Mouse (Mus musculus) kidney, embryonic 14.5 days (tissue): ENCODE data around the gene Ddx31. TPM values are rescaled to one million over a fixed set of nuclear protein-coding genes. Genes with fewer than 3 reads are reported as not detected.
A peak's percentile ranks its signal among the peaks of the same experiment; 100 is the strongest.

Experiments
- ATAC-seq: fragments of 200-750 bp; cut with Nextera tagmentation; 2 replicates; pipeline ENCODE4 v1.8.0; 2017; ENCODE audit warnings: moderate number of reproducible peaks, mild to moderate bottlenecking, moderate TSS enrichment, moderate library complexity; ENCODE audit not compliant: low FRiP score, low TSS enrichment
- H3K27ac ChIP-seq: fragments of 300-500 bp; sonication (generic); 2 replicates; pipeline ENCODE4 v1.5.1; 2014; ENCODE audit warnings: low read depth, mild to moderate bottlenecking, low read length, moderate library complexity, mixed read lengths
- H3K27me3 ChIP-seq: fragments of 300-500 bp; sonication (generic); 2 replicates; pipeline ENCODE4 v1.6.1; 2014; ENCODE audit warnings: mild to moderate bottlenecking, low read length; ENCODE audit not compliant: control insufficient read depth, insufficient read depth
- H3K36me3 ChIP-seq: fragments of 300-500 bp; sonication (generic); 2 replicates; pipeline ENCODE4 v1.6.1; 2014; ENCODE audit warnings: low read length, mixed read lengths; ENCODE audit not compliant: control insufficient read depth, insufficient read depth
- H3K4me1 ChIP-seq: fragments of 300-500 bp; sonication (generic); 2 replicates; pipeline ENCODE4 v1.6.1; 2014; ENCODE audit warnings: low read length, mixed read lengths; ENCODE audit not compliant: control insufficient read depth, insufficient read depth
- H3K4me2 ChIP-seq: fragments of 300-500 bp; sonication (generic); replicated peaks from 2 replicates; pipeline ENCODE4 v1.6.1; 2014; ENCODE audit warnings: low read depth, mild to moderate bottlenecking, low read length
- H3K4me3 ChIP-seq: fragments of 300-500 bp; sonication (generic); 2 replicates; pipeline ENCODE4 v1.5.1; 2014; ENCODE audit warnings: mild to moderate bottlenecking, low read length
- H3K9ac ChIP-seq: fragments of 300-500 bp; sonication (generic); 2 replicates; pipeline ENCODE4 v1.6.1; 2014; ENCODE audit warnings: low read depth, mild to moderate bottlenecking, low read length, moderate library complexity
- H3K9me3 ChIP-seq: fragments of 300-500 bp; sonication (generic); 2 replicates; pipeline ENCODE4 v1.6.1; 2016; ENCODE audit warnings: low read length; ENCODE audit not compliant: control insufficient read depth
- WGBS: fragments of 180-500 bp; shearing (Covaris S2); extraction: QIAGEN DNeasy Blood & Tissue Kit; methylation state at CpG from one replicate; pipeline ENCODE4 v1.1.7; 2014; 5-methylcytosine and 5-hydroxymethylcytosine counted together
- polyA plus RNA-seq: library from polyadenylated mRNA; unstranded; fragments of >200 nt; fragmentation: Nextera tagmentation; extraction: Ambion mirVana; gene quantifications from 2 replicates; pipeline ENCODE4 v1.2.1, GENCODE M21; 2014

The Ddx31 gene
- polyA plus RNA-seq, result 9.4 and 20.0 TPM in 2 replicates

DNA sequence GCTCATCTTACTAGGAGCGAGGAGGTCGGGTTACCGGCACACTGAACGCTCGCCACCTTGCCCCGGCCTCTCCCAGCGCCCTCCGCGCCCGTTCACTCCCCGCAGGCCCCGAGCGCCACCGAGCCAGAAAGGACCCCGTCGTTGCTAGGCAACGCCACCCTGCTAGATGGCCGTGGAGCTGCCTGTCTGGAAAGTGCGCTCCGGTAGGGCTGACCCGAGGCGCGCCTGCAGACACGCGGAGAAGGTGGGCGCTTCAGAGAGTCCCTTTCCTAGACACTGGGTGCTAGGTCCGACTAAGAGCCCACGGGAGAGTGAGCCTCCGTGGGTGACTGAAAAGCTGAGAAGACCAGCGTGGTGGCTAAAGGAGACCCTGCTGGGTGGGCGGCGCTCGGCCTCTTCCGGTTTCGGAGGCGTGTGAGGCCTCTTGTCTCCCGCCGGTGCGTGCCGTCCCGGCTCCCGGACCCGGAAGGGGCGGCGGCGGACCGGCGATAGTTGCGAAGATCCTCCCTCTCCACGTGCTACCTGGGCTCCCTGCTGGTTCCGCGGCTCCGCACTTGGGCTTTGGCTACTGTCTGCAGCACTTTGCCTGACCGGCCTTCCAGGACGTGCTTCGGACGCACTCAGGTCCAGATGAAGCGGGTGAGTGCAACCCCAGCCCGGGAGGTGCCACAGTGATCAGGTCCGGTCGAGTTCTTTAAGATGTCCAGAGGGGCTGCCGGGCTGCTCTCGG is at the start of gene Ddx31, which contains the start of gene Gtf3c4:
TSS of gene Ddx31 (plus strand) at position 185 of the 730 bp plus-strand sequence.
TSS of gene Gtf3c4 (minus strand) at position 139 of the 730 bp plus-strand sequence.
- WGBS, result under 1% methylated on average over 58 of the region's 63 CpGs

DNA sequence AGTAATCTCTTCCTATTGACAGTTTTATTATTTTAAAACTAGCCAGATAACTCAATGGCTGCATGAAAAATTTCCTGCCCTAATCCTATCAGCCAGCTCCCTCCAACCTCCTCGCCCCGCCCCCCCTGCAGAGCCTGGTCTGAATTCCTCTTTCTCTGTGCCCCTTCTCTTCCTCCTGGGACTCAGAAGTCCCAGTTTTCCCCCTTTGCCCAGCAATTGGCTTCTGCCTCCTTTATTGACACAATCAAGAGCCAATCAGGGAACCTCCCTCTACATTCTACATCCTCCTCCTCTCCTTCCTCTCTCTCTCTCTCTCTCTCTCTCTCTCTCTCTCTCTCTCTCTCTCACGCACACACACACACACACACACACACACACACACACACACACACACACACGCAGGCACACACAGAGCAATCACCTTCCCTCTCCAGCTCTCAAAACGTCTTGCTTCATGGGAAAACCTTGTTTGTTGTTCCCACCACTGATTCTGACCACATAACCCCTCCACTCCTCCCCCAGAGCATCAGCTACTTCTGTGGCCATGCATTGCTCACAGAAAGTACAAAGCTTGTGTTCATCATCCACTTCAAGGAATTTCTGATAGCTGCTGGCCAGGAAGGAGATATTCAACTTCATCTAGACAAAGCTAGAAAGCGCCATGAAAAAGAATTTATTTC is 47.1 kb upstream of the Ddx31 start:
- Histone ChIP-seq H3K27me3 (no peaks in the 10 kb centered on the region), H3K9me3 (no peaks in the 10 kb centered on the region), H3K27ac (no peak overlapping the region), H3K4me3 (no peak overlapping the region), H3K4me2 (peak overlapping the region; percentile 27; the same call in 1 of the 2 replicates), H3K36me3 (no peaks in the 10 kb centered on the region), H3K9ac (no peak overlapping the region), H3K4me1 (no peaks in the 10 kb centered on the region)
- WGBS, result 30% methylated on average over 5 of the region's 6 CpGs
- ATAC-seq, result peak; percentile 89

More for the DNA sequence above, at the start of gene Ddx31, which contains the start of gene Gtf3c4:
- H3K27ac ChIP-seq, result peak within 1 kb of the TSS; percentile 80
- peaks cover 35% of the 10 kb centered on the region for H3K4me1 ChIP-seq
- H3K9me3 ChIP-seq, result no peaks in the 10 kb centered on the region
- H3K36me3 ChIP-seq, result peaks cover 7% of the 10 kb centered on the region; the same call in 1 of the 2 replicates
- no peaks in the 10 kb centered on the region for H3K27me3 ChIP-seq
- H3K4me2 ChIP-seq, result peak within 1 kb of the TSS; percentile 87
- peak; percentile 95 for ATAC-seq
- H3K9ac ChIP-seq, result peak within 1 kb of the TSS; percentile 98
- peak within 1 kb of the TSS; percentile 100 for H3K4me3 ChIP-seq

DNA sequence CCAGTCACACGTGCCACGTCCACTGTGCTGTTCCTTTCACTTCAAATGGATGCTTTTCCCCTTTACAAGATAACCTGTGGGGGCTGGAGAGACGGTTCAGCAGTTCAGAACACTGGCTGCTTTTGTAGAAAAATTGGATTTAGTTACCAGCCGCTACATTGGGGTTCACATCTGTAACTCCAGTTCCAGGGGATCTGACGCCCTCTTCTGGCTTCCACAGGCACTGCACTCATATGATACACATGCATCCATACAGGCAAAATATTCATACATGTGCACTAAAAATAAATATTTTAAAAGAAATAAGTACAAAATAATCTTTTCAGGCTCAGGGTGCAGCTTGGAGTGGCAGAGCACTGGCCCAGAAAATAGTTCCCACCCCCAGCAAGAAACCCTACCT is 45.6 kb upstream of the Ddx31 start:
- Histone ChIP-seq H3K36me3 (no peaks in the 10 kb centered on the region), H3K9me3 (no peaks in the 10 kb centered on the region), H3K27ac (no peak overlapping the region), H3K4me1 (no peaks in the 10 kb centered on the region; the same call in 1 of the 2 replicates), H3K27me3 (no peaks in the 10 kb centered on the region), H3K4me2 (no peak overlapping the region), H3K4me3 (no peak overlapping the region), H3K9ac (no peak overlapping the region)
- WGBS, result 64% methylated on average over 5 of the region's 5 CpGs
- ATAC-seq, result no peak

DNA sequence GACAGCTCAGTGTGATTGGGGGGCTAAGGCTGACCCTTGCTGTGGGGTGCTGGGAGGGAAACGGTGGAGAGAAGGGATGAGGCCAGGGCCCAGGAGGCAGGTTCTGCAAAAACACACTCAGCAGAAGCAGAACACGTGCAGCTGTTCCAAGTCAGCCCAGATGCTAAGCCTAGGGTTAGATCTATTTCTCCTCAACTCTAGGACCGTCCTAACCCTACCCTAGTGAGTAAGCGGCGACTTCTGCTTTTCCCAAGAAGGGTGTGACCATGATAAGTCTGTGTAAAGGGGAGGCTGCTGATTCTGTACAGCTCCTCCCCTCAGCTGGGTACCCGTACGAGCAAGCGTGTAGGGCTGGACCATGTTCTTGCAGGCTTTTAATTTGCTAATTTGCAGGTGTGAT is 43.9 kb upstream of the Ddx31 start:
- Histone ChIP-seq H3K27ac (no peak overlapping the region), H3K27me3 (no peaks in the 10 kb centered on the region), H3K4me3 (no peak overlapping the region), H3K36me3 (no peaks in the 10 kb centered on the region), H3K4me2 (no peak overlapping the region), H3K9me3 (no peaks in the 10 kb centered on the region), H3K9ac (no peak overlapping the region), H3K4me1 (no peaks in the 10 kb centered on the region; the same call in 1 of the 2 replicates)
- 70% methylated on average over 8 of the region's 8 CpGs for WGBS
- no peak for ATAC-seq

DNA sequence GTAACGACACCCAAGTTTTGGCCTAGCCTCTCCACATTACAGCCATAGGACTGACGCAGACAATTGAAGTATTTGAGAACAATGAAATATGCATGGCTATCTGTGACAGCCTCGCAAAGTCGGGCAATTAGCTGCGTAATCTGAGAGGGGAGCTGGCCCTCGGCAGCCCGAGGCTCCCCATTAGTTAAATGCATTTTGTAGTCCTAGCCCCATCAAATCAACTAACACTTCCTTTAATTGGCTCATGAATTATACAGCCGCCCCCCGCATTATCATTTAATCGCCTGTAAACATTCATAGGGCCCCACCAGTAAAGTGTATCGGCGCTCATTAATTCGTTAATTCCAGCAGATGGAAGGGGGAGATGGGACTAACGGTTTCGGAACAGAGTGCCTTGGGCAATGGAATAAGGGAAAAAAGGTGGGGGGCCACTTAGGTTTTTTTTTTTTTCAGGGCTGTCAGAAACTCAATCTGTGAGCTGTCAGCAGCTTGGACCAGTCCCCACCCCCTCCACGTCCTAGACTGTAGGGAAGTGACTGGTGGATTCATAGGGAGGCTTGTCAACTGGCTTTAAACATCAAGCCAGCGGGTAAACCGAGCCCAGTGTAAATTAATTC is 42.6 kb upstream of the Ddx31 start:
- ATAC-seq, result no peak
- H3K4me3 ChIP-seq, result no peak overlapping the region
- no peaks in the 10 kb centered on the region for H3K27me3 ChIP-seq
- no peaks in the 10 kb centered on the region for H3K36me3 ChIP-seq
- no peak overlapping the region for H3K27ac ChIP-seq
- H3K9ac ChIP-seq, result no peak overlapping the region
- no peak overlapping the region for H3K4me2 ChIP-seq
- 26% methylated on average over 18 of the region's 18 CpGs for WGBS
- H3K4me1 ChIP-seq, result no peaks in the 10 kb centered on the region; the same call in 1 of the 2 replicates
- H3K9me3 ChIP-seq, result no peaks in the 10 kb centered on the region

DNA sequence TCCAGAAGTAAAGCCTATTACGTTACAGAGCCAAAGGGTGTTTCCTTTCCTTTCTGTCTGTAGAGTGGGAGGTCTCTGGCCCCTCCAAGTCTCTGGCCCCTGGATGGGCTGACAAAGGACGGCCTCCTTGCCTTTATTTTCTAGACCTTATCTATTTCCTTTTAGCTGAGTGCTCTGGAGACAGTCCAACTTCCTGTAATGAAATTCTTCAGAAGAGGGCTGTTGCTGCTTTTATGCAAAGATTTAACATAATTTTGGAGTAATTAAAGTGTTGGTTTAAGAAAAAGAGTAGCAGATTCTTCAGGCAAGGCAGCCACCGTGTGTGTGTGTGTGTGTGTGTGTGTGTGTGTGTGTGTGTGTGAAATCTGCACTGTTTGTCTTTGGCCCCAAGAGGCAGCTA is 41.8 kb upstream of the Ddx31 start:
- WGBS, result 10% methylated on average over 3 of the region's 3 CpGs
- Histone ChIP-seq H3K4me1 (no peaks in the 10 kb centered on the region; the same call in 1 of the 2 replicates), H3K27ac (no peak overlapping the region; the same call in 1 of the 2 replicates), H3K36me3 (no peaks in the 10 kb centered on the region), H3K9me3 (no peaks in the 10 kb centered on the region), H3K4me2 (no peak overlapping the region), H3K4me3 (no peak overlapping the region), H3K9ac (no peak overlapping the region), H3K27me3 (no peaks in the 10 kb centered on the region)
- ATAC-seq, result no peak

DNA sequence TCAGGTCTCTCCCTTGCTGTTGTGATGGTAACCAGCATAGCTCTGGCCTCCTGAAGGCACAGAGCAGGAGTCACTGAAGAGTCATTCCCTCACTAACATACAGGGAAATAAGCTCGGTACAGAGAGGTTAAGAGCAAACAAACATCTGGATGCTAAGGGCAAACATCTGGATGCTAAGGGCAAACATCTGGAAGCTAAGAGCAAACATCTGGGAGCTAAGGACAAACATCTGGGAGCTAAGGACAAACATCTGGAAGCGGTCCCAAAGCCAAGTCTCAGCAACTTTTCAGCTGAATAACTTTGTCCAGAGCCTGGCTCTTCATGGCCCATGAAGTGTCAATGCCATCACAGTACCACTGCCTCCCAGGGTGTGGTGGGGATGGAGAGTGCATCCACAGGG is 40.6 kb upstream of the Ddx31 start:
- no peak overlapping the region for H3K4me2 ChIP-seq
- 62% methylated on average over 2 of the region's 2 CpGs for WGBS
- no peak overlapping the region for H3K9ac ChIP-seq
- ATAC-seq, result no peak
- no peak overlapping the region for H3K4me3 ChIP-seq
- no peaks in the 10 kb centered on the region for H3K9me3 ChIP-seq
- no peaks in the 10 kb centered on the region for H3K36me3 ChIP-seq
- no peaks in the 10 kb centered on the region for H3K27me3 ChIP-seq
- H3K27ac ChIP-seq, result no peak overlapping the region
- H3K4me1 ChIP-seq, result no peaks in the 10 kb centered on the region; the same call in 1 of the 2 replicates

DNA sequence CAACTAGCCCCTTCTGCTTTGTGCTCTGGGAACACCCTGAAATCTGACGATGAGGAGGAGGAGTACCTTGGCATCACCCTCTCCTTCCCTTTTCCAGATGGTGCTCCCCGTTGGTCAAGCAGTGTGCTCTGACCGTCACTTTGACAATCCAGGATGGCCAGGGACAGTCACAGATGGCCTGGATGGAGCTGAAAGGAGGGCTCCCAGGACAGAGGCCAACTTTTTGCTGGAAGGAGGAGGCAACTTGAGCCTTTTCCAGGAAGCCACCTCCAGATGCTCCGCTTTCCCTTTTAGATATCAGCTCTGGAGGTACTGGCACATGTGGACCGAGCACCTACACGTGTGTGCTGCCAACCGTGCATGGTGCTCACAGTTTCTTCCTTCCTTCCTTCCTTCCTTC is 36.8 kb upstream of the Ddx31 start:
- Histone ChIP-seq H3K27me3 (no peaks in the 10 kb centered on the region), H3K9me3 (no peaks in the 10 kb centered on the region), H3K27ac (no peak overlapping the region), H3K4me3 (no peak overlapping the region), H3K4me1 (no peaks in the 10 kb centered on the region; the same call in 1 of the 2 replicates), H3K36me3 (no peaks in the 10 kb centered on the region), H3K9ac (no peak overlapping the region), H3K4me2 (no peak overlapping the region)
- no peak for ATAC-seq
- 88% methylated on average over 7 of the region's 7 CpGs for WGBS
